Mouse (Mus musculus) CH12.LX (cell line): ENCODE measurements at regions not wholly inside any gene's neighbourhood (a gene's known extent, or its start where the extent isn't known, plus 50 kb on each side); places are given as distances from the start of the nearest gene placed in this dataset.
A peak's percentile ranks its signal among the peaks of the same experiment; 100 is the strongest.

Experiments
- DNase-seq: peaks from one replicate; pipeline ENCODE4 v3.0.0-alpha.2; 2013; ENCODE audit errors: extremely low read depth
- H3K27ac ChIP-seq: 2 replicates; pipeline ENCODE4 v1.5.1; 2012; ENCODE audit warnings: low read depth, mild to moderate bottlenecking, control low read depth, moderate library complexity; ENCODE audit not compliant: insufficient read depth
- H3K27me3 ChIP-seq: replicated peaks from 2 replicates; pipeline ENCODE3; 2012; ENCODE audit warnings: inconsistent platforms
- H3K36me3 ChIP-seq, 2 experiments: replicated peaks in 1 of 2; 2 replicates each; pipeline versions ENCODE3 to v1.6.1; 2012; ENCODE audit warnings: inconsistent platforms in 1 of 2, low read length in 1 of 2, mild to moderate bottlenecking in 1 of 2, mixed read lengths in 1 of 2, moderate library complexity in 1 of 2; ENCODE audit not compliant: control insufficient read depth in 1 of 2, insufficient read depth in 1 of 2
- H3K4me1 ChIP-seq, 2 experiments: 2 replicates each; pipeline ENCODE4 v1.6.1; 2012; ENCODE audit warnings: inconsistent platforms in 1 of 2, moderate library complexity in 1 of 2; ENCODE audit not compliant: insufficient read depth in 2 of 2, control insufficient read depth in 1 of 2
- H3K4me2 ChIP-seq: 2 replicates; pipeline ENCODE4 v1.6.1; 2012; ENCODE audit warnings: low read depth, mild to moderate bottlenecking, control low read depth; ENCODE audit not compliant: poor library complexity, insufficient read depth, severe bottlenecking
- H3K4me3 ChIP-seq, 3 experiments: fragments of 150-350 bp in 1 of 3; sonication (generic) in 1 of 3; replicated peaks in 1 of 3; 2 replicates each; pipeline versions ENCODE3 to v1.5.1; 2011 to 2012; ENCODE audit warnings: low read depth in 2 of 3, low read length in 2 of 3, mild to moderate bottlenecking in 2 of 3, moderate library complexity in 2 of 3, control low read depth in 1 of 3, improper control_type of control experiment in 1 of 3, inconsistent platforms in 1 of 3, mixed read lengths in 1 of 3; ENCODE audit not compliant: poor library complexity in 1 of 3
- H3K79me2 ChIP-seq: replicated peaks from 2 replicates; pipeline ENCODE4 v1.6.1; 2012; ENCODE audit warnings: mild to moderate bottlenecking, moderate library complexity; ENCODE audit not compliant: control insufficient read depth, poor library complexity, insufficient read depth, severe bottlenecking; ENCODE audit errors: extremely low read depth
- H3K9ac ChIP-seq: 2 replicates; pipeline ENCODE4 v1.6.1; 2012; ENCODE audit warnings: low read depth, mild to moderate bottlenecking, control low read depth, moderate library complexity; ENCODE audit not compliant: insufficient read depth
- H3K9me3 ChIP-seq: replicated peaks from 2 replicates; pipeline ENCODE3; 2012; ENCODE audit warnings: low read length, inconsistent platforms, mixed read lengths
- CHD1 ChIP-seq: IDR thresholded peaks from 2 replicates; pipeline ENCODE4 v1.6.1; 2012; ENCODE audit warnings: low read depth, low read length, improper control_type of control experiment, inconsistent platforms
- CHD2 ChIP-seq: IDR thresholded peaks from 2 replicates; pipeline ENCODE4 v1.6.1; 2011; ENCODE audit warnings: low read length, improper control_type of control experiment
- E2F4 ChIP-seq: IDR thresholded peaks from 2 replicates; pipeline ENCODE4 v1.6.1; 2011; ENCODE audit warnings: low read depth, low read length, improper control_type of control experiment; ENCODE audit not compliant: insufficient replicate concordance
- GABPA ChIP-seq: IDR thresholded peaks from 2 replicates; pipeline ENCODE4 v1.6.1; 2012; ENCODE audit warnings: low read depth, low read length, improper control_type of control experiment, inconsistent platforms; ENCODE audit not compliant: insufficient replicate concordance
- HCFC1 ChIP-seq: IDR thresholded peaks from 2 replicates; pipeline ENCODE4 v1.6.1; 2012; ENCODE audit warnings: low read depth, mild to moderate bottlenecking, inconsistent platforms, low read length, improper control_type of control experiment
- IRF4 ChIP-seq: IDR thresholded peaks from 2 replicates; pipeline ENCODE4 v1.6.1; 2014; ENCODE audit warnings: low read depth, mild to moderate bottlenecking, inconsistent platforms, low read length, improper control_type of control experiment
- JUN ChIP-seq: IDR thresholded peaks from 2 replicates; pipeline ENCODE4 v1.6.1; 2011; ENCODE audit warnings: low read depth, mild to moderate bottlenecking, low read length, improper control_type of control experiment, moderate library complexity; ENCODE audit not compliant: insufficient read depth
- MAX ChIP-seq: IDR thresholded peaks from 2 replicates; pipeline ENCODE4 v1.6.1; 2011; ENCODE audit warnings: low read length, improper control_type of control experiment
- MAZ ChIP-seq: IDR thresholded peaks from 2 replicates; pipeline ENCODE4 v1.6.1; 2012; ENCODE audit warnings: low read depth, mild to moderate bottlenecking, inconsistent platforms, low read length, improper control_type of control experiment, moderate library complexity
- NRF1 ChIP-seq: IDR thresholded peaks from 2 replicates; pipeline ENCODE4 v1.6.1; 2014; ENCODE audit warnings: low read depth, mild to moderate bottlenecking, inconsistent platforms, low read length, improper control_type of control experiment, moderate library complexity
- POLR2AphosphoS2 ChIP-seq: IDR thresholded peaks from 2 replicates; pipeline ENCODE4 v1.6.1; 2011; ENCODE audit warnings: low read depth, low read length, improper control_type of control experiment
- RAD21 ChIP-seq: IDR thresholded peaks from 2 replicates; pipeline ENCODE4 v1.6.1; 2011; ENCODE audit warnings: low read depth, mild to moderate bottlenecking, low read length, improper control_type of control experiment, moderate library complexity
- RCOR1 ChIP-seq: conservative IDR thresholded peaks from 2 replicates; pipeline ENCODE4 v1.6.1; 2012; ENCODE audit warnings: low read depth, mild to moderate bottlenecking, inconsistent platforms, low read length, improper control_type of control experiment
- SIN3A ChIP-seq: IDR thresholded peaks from 2 replicates; pipeline ENCODE4 v1.6.1; 2012; ENCODE audit warnings: low read length, improper control_type of control experiment, inconsistent platforms
- TBP ChIP-seq: conservative IDR thresholded peaks from 2 replicates; pipeline ENCODE4 v1.6.1; 2011; ENCODE audit warnings: low read depth, low read length, improper control_type of control experiment
- TCF12 ChIP-seq: IDR thresholded peaks from 2 replicates; pipeline ENCODE4 v1.6.1; 2014; ENCODE audit warnings: low read depth, mild to moderate bottlenecking, inconsistent platforms, low read length, improper control_type of control experiment
- UBTF ChIP-seq: IDR thresholded peaks from 2 replicates; pipeline ENCODE4 v1.6.1; 2012; ENCODE audit warnings: low read depth, mild to moderate bottlenecking, inconsistent platforms, low read length, improper control_type of control experiment, moderate library complexity
- USF2 ChIP-seq: conservative IDR thresholded peaks from 2 replicates; pipeline ENCODE4 v1.6.1; 2011; ENCODE audit warnings: low read depth, low read length, improper control_type of control experiment
- ZC3H11A ChIP-seq: IDR thresholded peaks from 2 replicates; pipeline ENCODE4 v1.6.1; 2012; ENCODE audit warnings: low read depth, mild to moderate bottlenecking, inconsistent platforms, low read length, improper control_type of control experiment
- ZNF384 ChIP-seq: IDR thresholded peaks from 2 replicates; pipeline ENCODE4 v1.6.1; 2012; ENCODE audit warnings: low read depth, low read length, improper control_type of control experiment, inconsistent platforms
- dilution Hi-C: fragments of 300-500 bp; cut with MboI; formaldehyde crosslinking; loops from 2 replicates; pipeline ENCODE4 v1.14.3; 2020; ENCODE audit warnings: low sequenced_read_pairs; ENCODE audit not compliant: extremely low pct_unique_long_range_greater_than_20kb, extremely low pct_ligation_motif_present
- in situ Hi-C: fragments of 300-500 bp; cut with MboI; formaldehyde crosslinking; loops from 3 replicates; pipeline ENCODE4 v1.14.3; 2019; ENCODE audit warnings: low sequenced_read_pairs, low pct_ligation_motif_present, low pct_unique_long_range_greater_than_20kb, mixed read lengths

GRCm38 (mm10) chr14:71336906-71337305 is 737.3 kb upstream of the Fam160b2 start:
- in situ Hi-C loops = no loop called here
- DNase-seq = no peak
- H3K9me3 ChIP-seq = no peaks in the 10 kb centered on the region
- no peak for TF ChIP-seq RAD21
- TF ChIP-seq POLR2AphosphoS2 = no peak
- no peak for TF ChIP-seq ZC3H11A
- no peak for TF ChIP-seq RCOR1
- no peak for TF ChIP-seq JUN
- TF ChIP-seq MAZ = no peak
- TF ChIP-seq NRF1 = no peak
- TF ChIP-seq CHD1 = no peak
- TF ChIP-seq CHD2 = no peak
- no peak for TF ChIP-seq USF2
- no peak for TF ChIP-seq E2F4
- no peak for TF ChIP-seq HCFC1
- TF ChIP-seq TCF12 = no peak
- no peak for TF ChIP-seq IRF4
- TF ChIP-seq GABPA = no peak
- no peak for TF ChIP-seq MAX
- no peak for TF ChIP-seq TBP
- no peak for TF ChIP-seq SIN3A
- no peak for TF ChIP-seq UBTF
- H3K27ac ChIP-seq = no peak overlapping the region
- H3K9ac ChIP-seq = no peak overlapping the region
- H3K4me3 ChIP-seq = no peak overlapping the region
- no peaks in the 10 kb centered on the region for H3K4me1 ChIP-seq
- dilution Hi-C loops = no loop called here
- H3K79me2 ChIP-seq = no peaks in the 10 kb centered on the region
- peaks cover 36% of the 10 kb centered on the region for H3K27me3 ChIP-seq
- H3K36me3 ChIP-seq = no peaks in the 10 kb centered on the region
- no peak overlapping the region for H3K4me2 ChIP-seq

- in situ Hi-C loops = no loop called here
- Histone ChIP-seq H3K9me3 (no peaks in the 10 kb centered on the region), H3K27me3 (peaks cover 43% of the 10 kb centered on the region), H3K27ac (no peak overlapping the region), H3K9ac (no peak overlapping the region), H3K36me3 (no peaks in the 10 kb centered on the region), H3K79me2 (no peaks in the 10 kb centered on the region), H3K4me1 (no peaks in the 10 kb centered on the region), H3K4me3 (no peak overlapping the region), H3K4me2 (no peak overlapping the region)
- dilution Hi-C loops = no loop called here
- DNase-seq = no peak
- no peak for TF ChIP-seq MAZ
- TF ChIP-seq ZNF384 = 0 out of 2 replicates have a peak, but pooled peaks have one; percentile 21
Measured at GRCm38 (mm10) chr14:71334022-71334421, 734.4 kb upstream of the Fam160b2 start.
